Mouse (Mus musculus): ENCODE results near the gene Tmed2. TPM values are rescaled to one million over a fixed set of nuclear protein-coding genes. Genes with fewer than 3 reads are reported as not detected.

Gene Tmed2
- total and polyA plus RNA-seq, 2 experiments, result 124 to 414 TPM

GRCm38 (mm10) chr5:124535016-124535415, 5.5 kb upstream of the Tmed2 start:
- TF ChIP-seq CTCF (IDR thresholded peaks at IDR 0.05; ENCODE audit: low read depth, low read length), result no peak
- TF ChIP-seq POLR2A (IDR thresholded peaks at IDR 0.05; ENCODE audit: extremely low read depth, insufficient read depth, low read length), result no peak
- WGBS, result 64% methylated on average over 5 of the region's 5 CpGs
- no peak overlapping the region for H3K27ac ChIP-seq (replicated peaks; ENCODE audit: insufficient read depth, low read depth, low read length)

DNA sequence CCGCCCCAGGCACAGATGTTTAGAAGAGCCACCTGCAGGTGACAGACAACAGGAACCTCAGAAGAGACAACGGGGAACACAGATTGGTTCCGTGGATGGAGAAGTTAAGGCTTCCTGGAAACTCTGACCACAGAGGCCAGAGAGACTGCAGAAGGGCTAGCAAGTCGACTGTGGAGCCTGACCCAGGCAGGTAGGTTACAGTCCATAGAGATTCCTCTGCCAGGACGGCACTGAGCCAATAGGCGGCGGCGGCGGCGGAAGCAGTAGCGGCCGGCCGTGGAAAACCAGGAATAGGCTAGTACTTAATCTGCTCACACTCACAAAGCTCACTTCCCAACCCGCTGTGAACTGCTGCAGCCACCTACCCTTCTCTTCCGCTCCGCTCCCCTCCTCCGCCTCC, 3.7 kb upstream of the Tmed2 start:
- DNase-seq (ENCODE audit: extremely low read depth, low read depth, low spot score), result peak; percentile 56
- H3K4me1 ChIP-seq (ENCODE audit: control insufficient read depth, insufficient read depth, low read length), result peaks cover 1% of the 10 kb centered on the region; the same call in 1 of the 2 replicates
- H3K79me2 ChIP-seq (ENCODE audit: control insufficient read depth, insufficient read depth, low read length), result 0 out of 2 replicates have a peak, but pooled peaks cover under 1% of the 10 kb centered on the region
- H3K9ac ChIP-seq (ENCODE audit: low read depth, low read length), result peak overlapping the region; percentile 24; the same call in 1 of the 2 replicates
- WGBS, result 4% methylated on average over 15 of the region's 17 CpGs
- TF ChIP-seq POLR2A (IDR thresholded peaks at IDR 0.05; ENCODE audit: extremely low read depth, insufficient read depth, low read length) (no peak), CTCF (IDR thresholded peaks at IDR 0.05; ENCODE audit: low read depth, low read length) (no peak)
- H3K27me3 ChIP-seq (ENCODE audit: control insufficient read depth, insufficient read depth, low read length), result no peaks in the 10 kb centered on the region
- no peaks in the 10 kb centered on the region for H3K36me3 ChIP-seq (ENCODE audit: control insufficient read depth, insufficient read depth, low read length)
- no peak overlapping the region for H3K4me3 ChIP-seq (ENCODE audit: insufficient read depth, low read depth, low read length)
- no peak overlapping the region for H3K27ac ChIP-seq (replicated peaks; ENCODE audit: insufficient read depth, low read depth, low read length)

More at GRCm38 (mm10) chr5:124535016-124535415, 5.5 kb upstream of the Tmed2 start:
- H3K79me2 ChIP-seq (ENCODE audit: control insufficient read depth, insufficient read depth, low read length), result no peaks in the 10 kb centered on the region
- no peak overlapping the region for H3K4me3 ChIP-seq (ENCODE audit: insufficient read depth, low read depth, low read length)
- no peak for DNase-seq (ENCODE audit: extremely low read depth, low read depth, low spot score)
- no peaks in the 10 kb centered on the region for H3K27me3 ChIP-seq (ENCODE audit: control insufficient read depth, insufficient read depth, low read length)
- no peak overlapping the region for H3K9ac ChIP-seq (ENCODE audit: low read depth, low read length)
- no peaks in the 10 kb centered on the region for H3K36me3 ChIP-seq (ENCODE audit: control insufficient read depth, insufficient read depth, low read length)
- H3K4me1 ChIP-seq (ENCODE audit: control insufficient read depth, insufficient read depth, low read length), result peaks cover 4% of the 10 kb centered on the region; the same call in 1 of the 2 replicates

DNA sequence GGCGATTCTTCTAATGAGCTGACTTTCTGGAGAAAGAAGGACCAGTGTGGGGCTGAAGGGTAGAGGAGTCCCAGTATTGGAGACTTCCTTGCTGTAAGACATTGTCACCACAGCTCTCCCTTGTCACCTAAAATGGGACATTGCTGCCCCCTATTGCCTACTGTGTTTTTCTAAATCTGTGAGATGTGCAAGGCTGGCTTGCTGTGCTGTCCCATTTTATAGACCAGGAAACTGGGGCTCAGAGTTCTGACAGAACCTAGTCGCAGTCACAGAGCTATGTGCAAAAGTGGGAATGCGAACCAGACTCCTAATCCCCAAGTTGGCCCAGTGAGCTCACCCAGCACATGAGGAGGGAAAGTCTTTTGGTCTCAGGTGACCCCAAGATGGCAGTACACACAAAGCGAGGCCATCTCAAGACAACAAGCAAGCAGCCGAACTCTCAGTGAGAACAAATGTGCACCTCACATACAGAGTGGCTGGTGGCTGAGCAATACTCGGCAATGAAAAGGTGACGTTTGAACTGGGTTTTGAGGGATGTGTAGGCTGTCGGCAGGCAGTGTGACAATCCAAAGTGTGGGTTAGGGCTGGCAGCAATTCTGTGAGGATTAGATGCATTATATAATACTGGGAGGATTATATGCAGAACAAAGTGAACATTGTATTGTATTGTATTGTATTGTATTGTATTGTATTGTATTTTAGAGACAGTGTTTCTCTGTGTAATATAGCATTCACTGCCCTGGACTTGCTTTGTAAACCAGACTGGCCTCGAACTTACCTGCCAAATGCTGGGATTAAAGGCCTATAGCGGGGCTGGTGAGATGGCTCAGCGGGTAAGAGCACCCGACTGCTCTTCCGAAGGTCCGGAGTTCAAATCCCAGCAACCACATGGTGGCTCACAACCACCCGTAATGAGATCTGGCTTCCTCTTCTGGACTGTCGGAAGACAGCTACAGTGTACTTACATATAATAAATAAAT, 1.4 kb upstream of the Tmed2 start:
- Histone ChIP-seq H3K27ac (replicated peaks; ENCODE audit: insufficient read depth, low read depth, low read length) (no peak overlapping the region), H3K4me1 (ENCODE audit: control insufficient read depth, insufficient read depth, low read length) (peaks cover 5% of the 10 kb centered on the region), H3K9ac (ENCODE audit: low read depth, low read length) (no peak overlapping the region), H3K27me3 (ENCODE audit: control insufficient read depth, insufficient read depth, low read length) (no peaks in the 10 kb centered on the region), H3K4me3 (ENCODE audit: insufficient read depth, low read depth, low read length) (no peak overlapping the region), H3K36me3 (ENCODE audit: control insufficient read depth, insufficient read depth, low read length) (peaks cover 10% of the 10 kb centered on the region), H3K79me2 (ENCODE audit: control insufficient read depth, insufficient read depth, low read length) (peaks cover 12% of the 10 kb centered on the region; the same call in 1 of the 2 replicates)
- peak; percentile 66 for DNase-seq (ENCODE audit: extremely low read depth, low read depth, low spot score)
- 83% methylated on average over 16 of the region's 16 CpGs for WGBS
- TF ChIP-seq CTCF (IDR thresholded peaks at IDR 0.05; ENCODE audit: low read depth, low read length) (peak; percentile 46; the same call in 1 of the 2 replicates), POLR2A (IDR thresholded peaks at IDR 0.05; ENCODE audit: extremely low read depth, insufficient read depth, low read length) (no peak)

DNA sequence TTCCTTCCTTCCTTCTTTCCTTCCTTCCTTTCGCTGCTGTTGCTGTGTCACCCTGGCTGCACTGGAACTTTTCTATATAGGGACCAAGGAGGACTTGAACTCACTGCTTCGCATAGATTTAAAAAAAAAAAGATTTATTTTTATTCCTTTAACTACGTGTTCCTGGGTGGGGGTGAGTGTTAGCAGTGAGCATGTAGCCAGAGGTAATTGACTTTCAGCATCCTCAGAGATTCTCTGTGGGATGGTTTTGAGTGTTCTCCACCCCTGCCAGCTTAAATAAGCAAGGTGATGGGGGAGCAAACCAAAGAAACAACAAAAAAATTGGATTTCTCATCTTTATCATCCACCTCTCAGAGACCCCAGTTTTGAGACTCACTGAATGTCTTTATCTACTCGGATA, 590 bp upstream of the Tmed2 start:
- Histone ChIP-seq H3K79me2 (ENCODE audit: control insufficient read depth, insufficient read depth, low read length) (peaks cover 17% of the 10 kb centered on the region; the same call in 1 of the 2 replicates), H3K36me3 (ENCODE audit: control insufficient read depth, insufficient read depth, low read length) (peaks cover 18% of the 10 kb centered on the region), H3K9ac (ENCODE audit: low read depth, low read length) (no peak overlapping the region), H3K27me3 (ENCODE audit: control insufficient read depth, insufficient read depth, low read length) (no peaks in the 10 kb centered on the region), H3K4me1 (ENCODE audit: control insufficient read depth, insufficient read depth, low read length) (peaks cover 5% of the 10 kb centered on the region), H3K4me3 (ENCODE audit: insufficient read depth, low read depth, low read length) (no peak overlapping the region), H3K27ac (replicated peaks; ENCODE audit: insufficient read depth, low read depth, low read length) (no peak overlapping the region)
- DNase-seq (ENCODE audit: extremely low read depth, low read depth, low spot score), result no peak
- WGBS, result 77% methylated on average over 4 of the region's 4 CpGs
- TF ChIP-seq CTCF (IDR thresholded peaks at IDR 0.05; ENCODE audit: low read depth, low read length) (no peak), POLR2A (IDR thresholded peaks at IDR 0.05; ENCODE audit: extremely low read depth, insufficient read depth, low read length) (no peak)

DNA sequence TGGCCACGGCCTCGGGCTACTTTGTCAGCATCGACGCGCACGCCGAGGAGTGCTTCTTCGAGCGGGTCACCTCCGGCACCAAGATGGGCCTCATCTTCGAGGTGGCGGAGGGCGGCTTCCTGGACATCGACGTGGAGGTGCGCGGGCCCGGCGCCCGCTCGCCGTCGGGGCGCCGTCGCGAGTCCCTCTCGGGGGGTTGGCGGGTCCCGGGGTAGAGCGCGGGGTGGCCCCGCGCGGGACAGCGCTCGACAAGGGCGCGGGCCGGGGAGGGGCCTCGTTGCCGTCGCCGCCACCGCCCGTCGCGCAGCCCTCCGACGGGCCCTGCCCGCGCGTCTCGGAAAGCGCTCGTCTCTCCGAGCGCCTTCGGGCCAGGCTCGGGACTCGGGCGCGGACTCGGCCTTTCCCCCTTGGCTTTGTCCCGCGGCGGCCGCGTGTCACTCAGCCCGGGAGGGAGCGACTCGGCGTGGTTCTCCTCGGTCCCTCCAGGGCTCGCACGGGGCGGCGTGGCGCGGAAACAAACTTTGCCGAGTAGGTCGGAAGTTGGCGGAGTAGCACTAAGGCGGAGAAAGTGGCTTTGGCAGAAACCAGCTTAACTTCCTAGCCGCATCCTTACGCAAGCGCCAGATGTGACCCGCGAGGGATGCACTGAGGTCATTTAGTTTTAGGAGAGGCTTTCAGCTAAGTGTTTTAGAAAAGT, 558 bp downstream of the Tmed2 start:
- 0 out of 2 replicates have a peak, but pooled peaks have one; percentile 14 for TF ChIP-seq POLR2A (IDR thresholded peaks at IDR 0.05; ENCODE audit: extremely low read depth, insufficient read depth, low read length)
- TF ChIP-seq CTCF (IDR thresholded peaks at IDR 0.05; ENCODE audit: low read depth, low read length), result no peak
- Histone ChIP-seq H3K9ac (ENCODE audit: low read depth, low read length) (peak overlapping the region; percentile 91), H3K27me3 (ENCODE audit: control insufficient read depth, insufficient read depth, low read length) (no peaks in the 10 kb centered on the region), H3K79me2 (ENCODE audit: control insufficient read depth, insufficient read depth, low read length) (peaks cover 21% of the 10 kb centered on the region; the same call in 1 of the 2 replicates), H3K4me3 (ENCODE audit: insufficient read depth, low read depth, low read length) (peak overlapping the region; percentile 86), H3K27ac (replicated peaks; ENCODE audit: insufficient read depth, low read depth, low read length) (peak overlapping the region; percentile 89), H3K36me3 (ENCODE audit: control insufficient read depth, insufficient read depth, low read length) (peaks cover 29% of the 10 kb centered on the region), H3K4me1 (ENCODE audit: control insufficient read depth, insufficient read depth, low read length) (peaks cover 5% of the 10 kb centered on the region)
- peak; percentile 82 for DNase-seq (ENCODE audit: extremely low read depth, low read depth, low spot score)
- under 1% methylated on average over 80 of the region's 89 CpGs for WGBS

Measured in liver, adult 2 months (tissue).